Mouse (Mus musculus) ES-Bruce4 (cell line): ENCODE results near the gene Slc17a3.

Experiments
- CTCF ChIP-seq: IDR thresholded peaks from one replicate; pipeline ENCODE4 v1.8.1; 2011; ENCODE audit warnings: low read depth, low read length
- EP300 ChIP-seq: IDR thresholded peaks from 2 replicates; pipeline ENCODE4 v1.6.1; 2011; ENCODE audit warnings: low read depth, low read length; ENCODE audit not compliant: insufficient read depth
- POLR2A ChIP-seq: IDR thresholded peaks from one replicate; pipeline ENCODE4 v1.8.1; 2011; ENCODE audit warnings: low read length; ENCODE audit not compliant: insufficient read depth

DNA sequence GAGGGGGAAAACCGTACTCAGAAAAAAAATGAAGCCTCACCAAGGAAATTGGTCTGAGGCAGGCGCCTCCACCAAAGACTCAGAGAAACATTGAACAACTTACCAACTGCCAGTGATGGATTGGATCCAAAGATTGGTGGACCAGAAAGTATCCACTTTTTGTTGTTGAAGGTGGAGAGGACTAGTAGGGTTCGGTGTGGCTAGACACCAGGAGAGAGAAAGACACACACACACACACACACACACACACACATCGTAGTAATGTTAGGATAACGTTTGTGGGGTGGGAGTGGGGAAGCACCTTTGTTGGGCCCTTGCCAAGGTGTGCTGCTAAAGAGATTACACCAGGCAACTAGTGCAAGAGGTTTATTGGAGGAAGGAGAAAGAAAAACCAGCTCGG, 27.8 kb downstream of the Slc17a3 start:
- no peak for TF ChIP-seq EP300
- TF ChIP-seq POLR2A, result no peak
- TF ChIP-seq CTCF, result no peak
